Mouse (Mus musculus) CH12.LX (cell line): ENCODE data around the gene Hdac11. TPM values are rescaled to one million over a fixed set of nuclear protein-coding genes. Genes with fewer than 3 reads are reported as not detected.

ENCODE experiments used
- DNase-seq: peaks from one replicate; pipeline ENCODE4 v3.0.0-alpha.2; 2013; ENCODE audit errors: extremely low read depth
- H3K27ac ChIP-seq: 2 replicates; pipeline ENCODE4 v1.5.1; 2012; ENCODE audit warnings: low read depth, mild to moderate bottlenecking, control low read depth, moderate library complexity; ENCODE audit not compliant: insufficient read depth
- H3K27me3 ChIP-seq: replicated peaks from 2 replicates; pipeline ENCODE3; 2012; ENCODE audit warnings: inconsistent platforms
- H3K36me3 ChIP-seq, 2 experiments: replicated peaks in 1 of 2; 2 replicates each; pipeline versions ENCODE3 to v1.6.1; 2012; ENCODE audit warnings: inconsistent platforms in 1 of 2, low read length in 1 of 2, mild to moderate bottlenecking in 1 of 2, mixed read lengths in 1 of 2, moderate library complexity in 1 of 2; ENCODE audit not compliant: control insufficient read depth in 1 of 2, insufficient read depth in 1 of 2
- H3K4me1 ChIP-seq, 2 experiments: 2 replicates each; pipeline ENCODE4 v1.6.1; 2012; ENCODE audit warnings: inconsistent platforms in 1 of 2, moderate library complexity in 1 of 2; ENCODE audit not compliant: insufficient read depth in 2 of 2, control insufficient read depth in 1 of 2
- H3K4me2 ChIP-seq: 2 replicates; pipeline ENCODE4 v1.6.1; 2012; ENCODE audit warnings: low read depth, mild to moderate bottlenecking, control low read depth; ENCODE audit not compliant: poor library complexity, insufficient read depth, severe bottlenecking
- H3K4me3 ChIP-seq, 3 experiments: fragments of 150-350 bp in 1 of 3; sonication (generic) in 1 of 3; replicated peaks in 1 of 3; 2 replicates each; pipeline versions ENCODE3 to v1.5.1; 2011 to 2012; ENCODE audit warnings: low read depth in 2 of 3, low read length in 2 of 3, mild to moderate bottlenecking in 2 of 3, moderate library complexity in 2 of 3, control low read depth in 1 of 3, improper control_type of control experiment in 1 of 3, inconsistent platforms in 1 of 3, mixed read lengths in 1 of 3; ENCODE audit not compliant: poor library complexity in 1 of 3
- H3K79me2 ChIP-seq: replicated peaks from 2 replicates; pipeline ENCODE4 v1.6.1; 2012; ENCODE audit warnings: mild to moderate bottlenecking, moderate library complexity; ENCODE audit not compliant: control insufficient read depth, poor library complexity, insufficient read depth, severe bottlenecking; ENCODE audit errors: extremely low read depth
- H3K9ac ChIP-seq: 2 replicates; pipeline ENCODE4 v1.6.1; 2012; ENCODE audit warnings: low read depth, mild to moderate bottlenecking, control low read depth, moderate library complexity; ENCODE audit not compliant: insufficient read depth
- H3K9me3 ChIP-seq: replicated peaks from 2 replicates; pipeline ENCODE3; 2012; ENCODE audit warnings: low read length, inconsistent platforms, mixed read lengths
- BHLHE40 ChIP-seq: IDR thresholded peaks from 2 replicates; pipeline ENCODE4 v1.6.1; 2011; ENCODE audit warnings: mild to moderate bottlenecking, low read depth, low read length, improper control_type of control experiment
- CHD1 ChIP-seq: IDR thresholded peaks from 2 replicates; pipeline ENCODE4 v1.6.1; 2012; ENCODE audit warnings: low read depth, low read length, improper control_type of control experiment, inconsistent platforms
- CHD2 ChIP-seq: IDR thresholded peaks from 2 replicates; pipeline ENCODE4 v1.6.1; 2011; ENCODE audit warnings: low read length, improper control_type of control experiment
- E2F4 ChIP-seq: IDR thresholded peaks from 2 replicates; pipeline ENCODE4 v1.6.1; 2011; ENCODE audit warnings: low read depth, low read length, improper control_type of control experiment; ENCODE audit not compliant: insufficient replicate concordance
- EP300 ChIP-seq: IDR thresholded peaks from 2 replicates; pipeline ENCODE4 v1.6.1; 2011; ENCODE audit warnings: low read length, improper control_type of control experiment
- ETS1 ChIP-seq: conservative IDR thresholded peaks from 2 replicates; pipeline ENCODE4 v1.6.1; 2012; ENCODE audit warnings: low read depth, mild to moderate bottlenecking, inconsistent platforms, low read length, improper control_type of control experiment, moderate library complexity
- HCFC1 ChIP-seq: IDR thresholded peaks from 2 replicates; pipeline ENCODE4 v1.6.1; 2012; ENCODE audit warnings: low read depth, mild to moderate bottlenecking, inconsistent platforms, low read length, improper control_type of control experiment
- IRF4 ChIP-seq: IDR thresholded peaks from 2 replicates; pipeline ENCODE4 v1.6.1; 2014; ENCODE audit warnings: low read depth, mild to moderate bottlenecking, inconsistent platforms, low read length, improper control_type of control experiment
- JUND ChIP-seq: conservative IDR thresholded peaks from 2 replicates; pipeline ENCODE4 v1.6.1; 2011; ENCODE audit warnings: low read depth, low read length, improper control_type of control experiment
- KAT2A ChIP-seq: IDR thresholded peaks from 2 replicates; pipeline ENCODE4 v1.6.1; 2012; ENCODE audit warnings: low read length, improper control_type of control experiment, inconsistent platforms; ENCODE audit not compliant: insufficient replicate concordance
- MAX ChIP-seq: IDR thresholded peaks from 2 replicates; pipeline ENCODE4 v1.6.1; 2011; ENCODE audit warnings: low read length, improper control_type of control experiment
- MAZ ChIP-seq: IDR thresholded peaks from 2 replicates; pipeline ENCODE4 v1.6.1; 2012; ENCODE audit warnings: low read depth, mild to moderate bottlenecking, inconsistent platforms, low read length, improper control_type of control experiment, moderate library complexity
- MEF2A ChIP-seq: IDR thresholded peaks from 2 replicates; pipeline ENCODE4 v1.6.1; 2014; ENCODE audit warnings: low read depth, mild to moderate bottlenecking, inconsistent platforms, low read length, improper control_type of control experiment, borderline replicate concordance
- MXI1 ChIP-seq: IDR thresholded peaks from 2 replicates; pipeline ENCODE4 v1.6.1; 2011; ENCODE audit warnings: mild to moderate bottlenecking, low read depth, low read length, improper control_type of control experiment
- MYC ChIP-seq: IDR thresholded peaks from 2 replicates; pipeline ENCODE4 v1.6.1; 2011; ENCODE audit warnings: low read depth, mild to moderate bottlenecking, improper control_type of control experiment, low read length
- NELFE ChIP-seq: IDR thresholded peaks from 2 replicates; pipeline ENCODE4 v1.6.1; 2011; ENCODE audit warnings: low read depth, low read length, improper control_type of control experiment
- NRF1 ChIP-seq: IDR thresholded peaks from 2 replicates; pipeline ENCODE4 v1.6.1; 2014; ENCODE audit warnings: low read depth, mild to moderate bottlenecking, inconsistent platforms, low read length, improper control_type of control experiment, moderate library complexity
- PAX5 ChIP-seq: IDR thresholded peaks from 2 replicates; pipeline ENCODE4 v1.6.1; 2012; ENCODE audit warnings: low read length, inconsistent platforms, mixed read lengths
- POLR2A ChIP-seq: IDR thresholded peaks from 2 replicates; pipeline ENCODE4 v1.6.1; 2011; ENCODE audit warnings: low read depth, mild to moderate bottlenecking, improper control_type of control experiment, low read length
- POLR2AphosphoS2 ChIP-seq: IDR thresholded peaks from 2 replicates; pipeline ENCODE4 v1.6.1; 2011; ENCODE audit warnings: low read depth, low read length, improper control_type of control experiment
- RAD21 ChIP-seq: IDR thresholded peaks from 2 replicates; pipeline ENCODE4 v1.6.1; 2011; ENCODE audit warnings: low read depth, mild to moderate bottlenecking, low read length, improper control_type of control experiment, moderate library complexity
- RCOR1 ChIP-seq: conservative IDR thresholded peaks from 2 replicates; pipeline ENCODE4 v1.6.1; 2012; ENCODE audit warnings: low read depth, mild to moderate bottlenecking, inconsistent platforms, low read length, improper control_type of control experiment
- TCF12 ChIP-seq: IDR thresholded peaks from 2 replicates; pipeline ENCODE4 v1.6.1; 2014; ENCODE audit warnings: low read depth, mild to moderate bottlenecking, inconsistent platforms, low read length, improper control_type of control experiment
- UBTF ChIP-seq: IDR thresholded peaks from 2 replicates; pipeline ENCODE4 v1.6.1; 2012; ENCODE audit warnings: low read depth, mild to moderate bottlenecking, inconsistent platforms, low read length, improper control_type of control experiment, moderate library complexity
- USF1 ChIP-seq: IDR thresholded peaks from 2 replicates; pipeline ENCODE4 v1.6.1; 2014; ENCODE audit warnings: low read depth, mild to moderate bottlenecking, inconsistent platforms, low read length, improper control_type of control experiment
- USF2 ChIP-seq: conservative IDR thresholded peaks from 2 replicates; pipeline ENCODE4 v1.6.1; 2011; ENCODE audit warnings: low read depth, low read length, improper control_type of control experiment
- ZKSCAN1 ChIP-seq: IDR thresholded peaks from 2 replicates; pipeline ENCODE4 v1.6.1; 2012; ENCODE audit warnings: low read depth, inconsistent platforms, low read length, improper control_type of control experiment, borderline replicate concordance
- ZMIZ1 ChIP-seq: IDR thresholded peaks from 2 replicates; pipeline ENCODE4 v1.6.1; 2012; ENCODE audit warnings: low read depth, mild to moderate bottlenecking, inconsistent platforms, low read length, improper control_type of control experiment
- ZNF384 ChIP-seq: IDR thresholded peaks from 2 replicates; pipeline ENCODE4 v1.6.1; 2012; ENCODE audit warnings: low read depth, low read length, improper control_type of control experiment, inconsistent platforms
- dilution Hi-C: fragments of 300-500 bp; cut with MboI; formaldehyde crosslinking; loops from 2 replicates; pipeline ENCODE4 v1.14.3; 2020; ENCODE audit warnings: low sequenced_read_pairs; ENCODE audit not compliant: extremely low pct_unique_long_range_greater_than_20kb, extremely low pct_ligation_motif_present
- in situ Hi-C: fragments of 300-500 bp; cut with MboI; formaldehyde crosslinking; loops from 3 replicates; pipeline ENCODE4 v1.14.3; 2019; ENCODE audit warnings: low sequenced_read_pairs, low pct_ligation_motif_present, low pct_unique_long_range_greater_than_20kb, mixed read lengths
- polyA plus RNA-seq: library from polyadenylated mRNA; unstranded; fragments of >175 nt; gene quantifications from 2 replicates; pipeline ENCODE4 v1.2.1, GENCODE M21; 2012; ENCODE audit warnings: low read depth; ENCODE audit not compliant: insufficient read length
- total RNA-seq, 2 experiments: library from RNA; depleted of rRNA; stranded (reverse); fragments of 300-350 nt in 1 of 2; fragments of >200 nt in 1 of 2; gene quantifications; 2 replicates each; pipeline ENCODE4 v1.2.3; 2012 to 2014

The Hdac11 gene
- total and polyA plus RNA-seq, 3 experiments, result 0.53 to 2.1 TPM; not detected in 1

- H3K4me2 ChIP-seq, result no peak overlapping the region
- H3K9me3 ChIP-seq, result no peaks in the 10 kb centered on the region
- TF ChIP-seq MAX, result no peak
- no peak for TF ChIP-seq NELFE
- no peak for TF ChIP-seq CHD1
- no peak for TF ChIP-seq MEF2A
- TF ChIP-seq MAZ, result no peak
- no peak for TF ChIP-seq CHD2
- no peak for TF ChIP-seq ZNF384
- no peak for TF ChIP-seq IRF4
- TF ChIP-seq RAD21, result no peak
- TF ChIP-seq MXI1, result no peak
- TF ChIP-seq POLR2AphosphoS2, result no peak
- TF ChIP-seq RCOR1, result no peak
- no peak for TF ChIP-seq EP300
- no peak for TF ChIP-seq USF1
- TF ChIP-seq KAT2A, result no peak
- TF ChIP-seq E2F4, result no peak
- TF ChIP-seq POLR2A, result no peak
- H3K27ac ChIP-seq, result no peak overlapping the region
- in situ Hi-C loops, result no loop called here
- no peaks in the 10 kb centered on the region for H3K4me1 ChIP-seq
- no peak overlapping the region for H3K9ac ChIP-seq
- H3K4me3 ChIP-seq, result no peak overlapping the region
- no peaks in the 10 kb centered on the region for H3K36me3 ChIP-seq
- no peaks in the 10 kb centered on the region for H3K79me2 ChIP-seq
- DNase-seq, result no peak
- dilution Hi-C loops, result no loop called here
- H3K27me3 ChIP-seq, result peaks cover 99% of the 10 kb centered on the region
Measured at GRCm38 (mm10) chr6:91191465-91191864, 35.0 kb downstream of the Hdac11 start.

DNA sequence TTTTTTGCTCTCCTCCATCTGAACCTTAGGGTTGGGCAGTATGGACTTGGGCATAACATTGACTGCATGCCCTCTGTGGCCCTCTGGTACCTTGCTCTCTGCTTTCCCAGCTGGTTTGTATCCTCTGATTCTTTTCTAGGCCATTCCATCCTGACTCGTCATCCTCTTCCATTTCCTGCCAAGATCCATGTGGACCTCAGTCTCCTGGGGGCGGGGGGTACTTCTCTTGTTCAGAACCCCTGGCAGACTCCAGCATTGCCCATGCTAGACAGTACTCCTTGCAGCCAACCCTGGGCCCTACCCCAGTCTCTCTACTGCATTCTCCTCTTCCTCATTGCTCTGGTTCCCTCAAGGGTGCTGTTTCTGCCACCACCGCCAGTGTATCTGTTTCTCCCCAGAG lies 36.0 kb downstream of the Hdac11 start:
- dilution Hi-C loops, result no loop called here
- peaks cover 99% of the 10 kb centered on the region for H3K27me3 ChIP-seq
- no peak for DNase-seq
- in situ Hi-C loops, result no loop called here
- H3K4me2 ChIP-seq, result no peak overlapping the region
- H3K9me3 ChIP-seq, result no peaks in the 10 kb centered on the region
- no peak for TF ChIP-seq NRF1
- TF ChIP-seq MYC, result no peak
- TF ChIP-seq PAX5, result no peak
- no peak for TF ChIP-seq IRF4
- no peak for TF ChIP-seq MAX
- TF ChIP-seq TCF12, result no peak
- TF ChIP-seq CHD2, result no peak
- no peak for TF ChIP-seq CHD1
- no peak for TF ChIP-seq HCFC1
- TF ChIP-seq UBTF, result no peak
- TF ChIP-seq ZKSCAN1, result no peak
- TF ChIP-seq BHLHE40, result no peak
- no peak for TF ChIP-seq ETS1
- no peak for TF ChIP-seq MXI1
- TF ChIP-seq ZMIZ1, result no peak
- TF ChIP-seq JUND, result no peak
- no peak for TF ChIP-seq ZNF384
- no peak for TF ChIP-seq USF2
- no peak for TF ChIP-seq RCOR1
- TF ChIP-seq E2F4, result no peak
- H3K9ac ChIP-seq, result no peak overlapping the region
- H3K79me2 ChIP-seq, result no peaks in the 10 kb centered on the region
- H3K4me3 ChIP-seq, result no peak overlapping the region
- no peaks in the 10 kb centered on the region for H3K4me1 ChIP-seq
- no peaks in the 10 kb centered on the region for H3K36me3 ChIP-seq
- no peak overlapping the region for H3K27ac ChIP-seq
